Mouse (Mus musculus): ENCODE data around the gene Mmp15. TPM values are rescaled to one million over a fixed set of nuclear protein-coding genes. Genes with fewer than 3 reads are reported as not detected.

Mmp15 gene
- polyA plus RNA-seq, 1 experiment: 16.2 TPM

- DNase-seq: no peak
- Histone ChIP-seq H3K27me3 (ENCODE audit: control insufficient read depth, insufficient read depth, low read length) (no peaks in the 10 kb centered on the region), H3K4me3 (ENCODE audit: control insufficient read depth, insufficient read depth, low read length) (no peak overlapping the region), H3K4me1 (replicated peaks; ENCODE audit: control insufficient read depth, insufficient read depth, low read length) (peaks cover 32% of the 10 kb centered on the region), H3K27ac (ENCODE audit: control insufficient read depth, insufficient read depth, low read length) (no peak overlapping the region), H3K36me3 (ENCODE audit: control insufficient read depth, insufficient read depth, low read length) (no peaks in the 10 kb centered on the region)
- 83% methylated on average over 7 of the region's 7 CpGs for WGBS
- TF ChIP-seq CTCF (IDR thresholded peaks at IDR 0.05; ENCODE audit: borderline replicate concordance, control insufficient read depth, extremely low read depth, insufficient read depth, low read length, poor library complexity) (no peak), POLR2A (IDR thresholded peaks at IDR 0.05; ENCODE audit: control insufficient read depth, extremely low read depth, insufficient read depth, low read length, poor library complexity) (no peak)
Measured at GRCm38 (mm10) chr8:95391101-95391500, 39.0 kb downstream of the Mmp15 start.

DNA sequence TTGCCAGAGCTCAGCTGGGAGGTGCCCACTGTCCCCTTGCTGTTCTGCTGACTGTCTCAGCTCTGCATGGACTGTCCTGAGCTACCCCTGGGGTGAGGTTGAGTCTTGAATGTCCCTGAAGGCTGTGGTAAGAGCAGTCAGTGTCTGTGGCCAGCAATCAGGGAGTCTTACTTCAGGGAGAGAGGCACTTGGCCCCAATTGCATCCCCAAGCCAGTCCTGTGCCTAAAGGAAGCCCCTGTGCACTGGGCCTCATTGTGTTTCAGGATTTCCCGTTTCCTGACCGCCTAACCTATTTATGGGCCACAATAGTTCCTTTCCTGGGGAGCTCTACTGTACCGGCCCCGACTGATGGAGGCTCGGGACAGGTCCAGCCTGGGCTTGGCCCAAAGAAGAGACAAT lies 40.5 kb downstream of the Mmp15 start:
- H3K36me3 ChIP-seq (ENCODE audit: control insufficient read depth, insufficient read depth, low read length): no peaks in the 10 kb centered on the region
- no peak overlapping the region for H3K27ac ChIP-seq (ENCODE audit: control insufficient read depth, insufficient read depth, low read length)
- H3K4me3 ChIP-seq (ENCODE audit: control insufficient read depth, insufficient read depth, low read length): no peak overlapping the region
- no peak for DNase-seq
- H3K27me3 ChIP-seq (ENCODE audit: control insufficient read depth, insufficient read depth, low read length): no peaks in the 10 kb centered on the region
- no peak for TF ChIP-seq POLR2A (IDR thresholded peaks at IDR 0.05; ENCODE audit: control insufficient read depth, extremely low read depth, insufficient read depth, low read length, poor library complexity)
- no peak for TF ChIP-seq CTCF (IDR thresholded peaks at IDR 0.05; ENCODE audit: borderline replicate concordance, control insufficient read depth, extremely low read depth, insufficient read depth, low read length, poor library complexity)
- WGBS: 45% methylated on average over 5 of the region's 5 CpGs
- H3K4me1 ChIP-seq (replicated peaks; ENCODE audit: control insufficient read depth, insufficient read depth, low read length): peaks cover 32% of the 10 kb centered on the region

- DNase-seq: no peak
- 18% methylated on average over 8 of the region's 8 CpGs for WGBS
- no peaks in the 10 kb centered on the region for H3K36me3 ChIP-seq (ENCODE audit: control insufficient read depth, insufficient read depth, low read length)
- no peak overlapping the region for H3K27ac ChIP-seq (ENCODE audit: control insufficient read depth, insufficient read depth, low read length)
- TF ChIP-seq CTCF (IDR thresholded peaks at IDR 0.05; ENCODE audit: borderline replicate concordance, control insufficient read depth, extremely low read depth, insufficient read depth, low read length, poor library complexity): no peak
- TF ChIP-seq POLR2A (IDR thresholded peaks at IDR 0.05; ENCODE audit: control insufficient read depth, extremely low read depth, insufficient read depth, low read length, poor library complexity): no peak
- no peak overlapping the region for H3K4me3 ChIP-seq (ENCODE audit: control insufficient read depth, insufficient read depth, low read length)
- no peaks in the 10 kb centered on the region for H3K27me3 ChIP-seq (ENCODE audit: control insufficient read depth, insufficient read depth, low read length)
- H3K4me1 ChIP-seq (replicated peaks; ENCODE audit: control insufficient read depth, insufficient read depth, low read length): peaks cover 24% of the 10 kb centered on the region
Measured at GRCm38 (mm10) chr8:95395186-95395918, 43.3 kb downstream of the Mmp15 start.

- Histone ChIP-seq H3K4me1 (replicated peaks; ENCODE audit: control insufficient read depth, insufficient read depth, low read length) (peaks cover 25% of the 10 kb centered on the region), H3K27ac (ENCODE audit: control insufficient read depth, insufficient read depth, low read length) (no peak overlapping the region), H3K4me3 (ENCODE audit: control insufficient read depth, insufficient read depth, low read length) (no peak overlapping the region), H3K27me3 (ENCODE audit: control insufficient read depth, insufficient read depth, low read length) (no peaks in the 10 kb centered on the region), H3K36me3 (ENCODE audit: control insufficient read depth, insufficient read depth, low read length) (no peaks in the 10 kb centered on the region)
- DNase-seq: no peak
- TF ChIP-seq CTCF (IDR thresholded peaks at IDR 0.05; ENCODE audit: borderline replicate concordance, control insufficient read depth, extremely low read depth, insufficient read depth, low read length, poor library complexity): no peak
- no peak for TF ChIP-seq POLR2A (IDR thresholded peaks at IDR 0.05; ENCODE audit: control insufficient read depth, extremely low read depth, insufficient read depth, low read length, poor library complexity)
- 89% methylated on average over 11 of the region's 11 CpGs for WGBS
Measured at GRCm38 (mm10) chr8:95396752-95397151, 44.7 kb downstream of the Mmp15 start.

DNA sequence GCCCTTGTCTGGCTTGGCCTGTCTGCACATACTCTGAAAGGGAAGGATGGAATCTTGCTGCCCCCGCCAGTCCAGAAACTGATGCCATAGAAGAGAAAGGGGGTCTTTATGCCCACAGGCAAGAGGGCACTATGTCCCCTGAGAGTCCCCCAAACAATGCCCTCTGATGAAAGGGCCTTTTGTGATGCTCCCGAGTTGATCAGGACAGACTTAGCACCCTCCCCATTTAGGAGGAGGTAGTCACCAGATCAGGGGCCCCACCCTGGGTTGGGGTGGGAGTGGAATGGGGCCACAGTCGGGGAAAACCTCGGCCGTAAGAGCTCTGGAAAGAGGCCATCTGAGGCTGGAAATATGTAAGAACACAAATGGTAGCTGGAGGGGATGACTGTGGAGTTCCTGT lies 45.1 kb downstream of the Mmp15 start:
- 84% methylated on average over 5 of the region's 5 CpGs for WGBS
- H3K4me3 ChIP-seq (ENCODE audit: control insufficient read depth, insufficient read depth, low read length): no peak overlapping the region
- H3K36me3 ChIP-seq (ENCODE audit: control insufficient read depth, insufficient read depth, low read length): no peaks in the 10 kb centered on the region
- no peak for TF ChIP-seq POLR2A (IDR thresholded peaks at IDR 0.05; ENCODE audit: control insufficient read depth, extremely low read depth, insufficient read depth, low read length, poor library complexity)
- TF ChIP-seq CTCF (IDR thresholded peaks at IDR 0.05; ENCODE audit: borderline replicate concordance, control insufficient read depth, extremely low read depth, insufficient read depth, low read length, poor library complexity): no peak
- DNase-seq: no peak
- H3K4me1 ChIP-seq (replicated peaks; ENCODE audit: control insufficient read depth, insufficient read depth, low read length): peaks cover 25% of the 10 kb centered on the region
- no peaks in the 10 kb centered on the region for H3K27me3 ChIP-seq (ENCODE audit: control insufficient read depth, insufficient read depth, low read length)
- H3K27ac ChIP-seq (ENCODE audit: control insufficient read depth, insufficient read depth, low read length): no peak overlapping the region

DNA sequence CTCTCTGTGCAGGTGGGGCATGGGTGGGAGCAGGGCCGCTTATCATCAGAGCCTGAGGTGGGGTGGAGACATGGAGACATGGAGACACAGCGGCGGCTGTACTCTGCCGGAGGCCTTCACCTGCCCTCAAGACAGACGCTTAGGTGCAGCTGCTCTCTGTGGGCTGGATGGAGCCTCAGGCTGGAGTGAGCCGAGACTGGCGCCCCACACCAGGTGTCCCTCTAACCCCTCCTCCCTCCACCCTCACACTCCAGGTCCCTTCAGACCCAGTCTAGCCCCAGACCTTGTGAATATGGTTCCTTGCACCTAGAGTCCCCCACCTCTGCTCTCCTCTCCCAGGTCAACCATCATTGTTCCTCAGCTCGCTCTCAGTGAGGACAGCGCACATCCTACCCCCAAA lies 47.1 kb downstream of the Mmp15 start:
- WGBS: 47% methylated on average over 9 of the region's 9 CpGs
- H3K4me3 ChIP-seq (ENCODE audit: control insufficient read depth, insufficient read depth, low read length): no peak overlapping the region
- peaks cover 17% of the 10 kb centered on the region for H3K4me1 ChIP-seq (replicated peaks; ENCODE audit: control insufficient read depth, insufficient read depth, low read length)
- H3K27me3 ChIP-seq (ENCODE audit: control insufficient read depth, insufficient read depth, low read length): no peaks in the 10 kb centered on the region
- TF ChIP-seq POLR2A (IDR thresholded peaks at IDR 0.05; ENCODE audit: control insufficient read depth, extremely low read depth, insufficient read depth, low read length, poor library complexity) (no peak), CTCF (IDR thresholded peaks at IDR 0.05; ENCODE audit: borderline replicate concordance, control insufficient read depth, extremely low read depth, insufficient read depth, low read length, poor library complexity) (no peak)
- no peak for DNase-seq
- no peaks in the 10 kb centered on the region for H3K36me3 ChIP-seq (ENCODE audit: control insufficient read depth, insufficient read depth, low read length)
- H3K27ac ChIP-seq (ENCODE audit: control insufficient read depth, insufficient read depth, low read length): no peak overlapping the region

Data from thymus, adult 2 months (tissue).